Mouse (Mus musculus): Measurements from ENCODE around the gene Tbc1d17. TPM values are rescaled to one million over a fixed set of nuclear protein-coding genes. Genes with fewer than 3 reads are reported as not detected.

The Tbc1d17 gene
- total and polyA plus RNA-seq, 3 experiments: 51.0 to 223 (median 72.6) TPM

GRCm38 (mm10) chr7:44824872-44825271 lies 24.0 kb downstream of the Tbc1d17 start:
- peak; percentile 81 for DNase-seq

GRCm38 (mm10) chr7:44823409-44823808 lies 25.5 kb downstream of the Tbc1d17 start:
- DNase-seq: peak; percentile 1

GRCm38 (mm10) chr7:44821666-44822448 lies 27.0 kb downstream of the Tbc1d17 start:
- DNase-seq: peak; percentile 1

GRCm38 (mm10) chr7:44820525-44820924 lies 28.4 kb downstream of the Tbc1d17 start:
- DNase-seq: no peak

- peak; percentile 70 for DNase-seq
Measured at GRCm38 (mm10) chr7:44819863-44820262, 29.0 kb downstream of the Tbc1d17 start.

- DNase-seq: no peak
Measured at GRCm38 (mm10) chr7:44819391-44819790, 29.5 kb downstream of the Tbc1d17 start.

GRCm38 (mm10) chr7:44818751-44819235 lies 30.1 kb downstream of the Tbc1d17 start:
- DNase-seq: peak; percentile 82

- no peak for DNase-seq
Measured at GRCm38 (mm10) chr7:44818164-44818563, 30.7 kb downstream of the Tbc1d17 start.

- no peak for DNase-seq
Measured at GRCm38 (mm10) chr7:44817441-44817840, 31.4 kb downstream of the Tbc1d17 start.

GRCm38 (mm10) chr7:44816470-44817021 lies 32.3 kb downstream of the Tbc1d17 start, which contains the start of gene Atf5:
Gene Atf5, minus strand, starts transcription at chr7:44816658.
- DNase-seq: peak; percentile 84

- peak; percentile 99 for DNase-seq
Measured at GRCm38 (mm10) chr7:44815721-44816469, 33.0 kb downstream of the Tbc1d17 start, which contains the start of the genes Nup62 and Il4i1. Gene Nup62, plus strand, starts transcription at chr7:44816088. Gene Il4i1, plus strand, starts transcription at chr7:44816387.

GRCm38 (mm10) chr7:44814952-44815553 lies 33.8 kb downstream of the Tbc1d17 start:
- DNase-seq: no peak

- DNase-seq: no peak
Measured at GRCm38 (mm10) chr7:44814423-44814822, 34.5 kb downstream of the Tbc1d17 start.

- DNase-seq: no peak
Measured at GRCm38 (mm10) chr7:44813985-44814384, 34.9 kb downstream of the Tbc1d17 start.

- DNase-seq: no peak
Measured at GRCm38 (mm10) chr7:44812651-44813325, 36.1 kb downstream of the Tbc1d17 start.

GRCm38 (mm10) chr7:44810819-44811557 lies 37.9 kb downstream of the Tbc1d17 start:
- no peak for DNase-seq

- no peak for DNase-seq
Measured at GRCm38 (mm10) chr7:44810365-44810764, 38.5 kb downstream of the Tbc1d17 start.

GRCm38 (mm10) chr7:44809466-44809865 lies 39.4 kb downstream of the Tbc1d17 start:
- DNase-seq: no peak

GRCm38 (mm10) chr7:44808927-44809326 lies 40.0 kb downstream of the Tbc1d17 start:
- no peak for DNase-seq

GRCm38 (mm10) chr7:44792781-44793180 lies 56.1 kb downstream of the Tbc1d17 start:
- DNase-seq: no peak

GRCm38 (mm10) chr7:44790066-44790465 lies 58.8 kb downstream of the Tbc1d17 start:
- no peak for DNase-seq
